Mouse (Mus musculus) lung, postnatal 0 days (tissue): ENCODE data around the gene Zgpat.

Experiments
- CTCF ChIP-seq: IDR thresholded peaks from 2 replicates; pipeline ENCODE4 v1.5.1; 2016; ENCODE audit warnings: antibody characterized with exemption, mild to moderate bottlenecking
- EP300 ChIP-seq: IDR thresholded peaks from 2 replicates; pipeline ENCODE4 v1.6.1; 2016; ENCODE audit warnings: antibody characterized with exemption, mild to moderate bottlenecking, control low read depth

DNA sequence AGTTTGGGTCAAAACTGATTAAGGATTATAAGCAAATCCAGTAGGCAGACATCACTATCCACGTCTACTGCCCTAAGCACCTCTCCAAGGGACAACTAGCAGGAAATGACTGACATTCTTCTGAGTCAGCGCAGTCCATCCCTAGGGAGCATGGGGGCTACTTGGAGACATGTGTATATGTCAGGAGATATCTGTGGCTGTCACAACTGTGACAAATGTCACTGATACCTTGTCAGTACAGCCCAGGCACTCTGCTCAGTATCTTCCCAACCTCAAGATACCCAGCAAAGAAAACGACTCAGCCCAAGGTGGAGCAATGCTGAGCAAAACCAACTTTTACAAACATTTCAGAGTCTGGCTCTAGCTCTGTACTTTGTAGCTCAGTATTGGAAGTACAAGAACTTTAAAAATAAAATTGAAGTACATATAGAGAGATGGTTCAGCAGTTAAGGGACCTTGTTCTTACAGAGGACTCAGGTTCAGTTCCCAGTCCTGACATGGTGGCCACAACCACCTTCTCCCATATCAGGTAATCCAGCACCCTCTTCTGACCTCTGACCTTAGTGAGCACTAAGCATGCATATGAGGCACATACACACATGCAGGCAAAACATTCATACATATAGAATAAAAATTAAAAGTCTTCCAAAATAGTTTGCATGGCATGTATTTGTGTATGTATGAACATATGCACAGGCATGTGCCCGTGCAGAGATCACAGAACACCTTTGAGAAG is 56.3 kb downstream of the Zgpat start:
- no peak for TF ChIP-seq CTCF
- no peak for TF ChIP-seq EP300
